Mouse (Mus musculus): ENCODE results near the gene Spdef.
A peak's percentile ranks its signal among the peaks of the same experiment; 100 is the strongest.

Gene Spdef

DNA sequence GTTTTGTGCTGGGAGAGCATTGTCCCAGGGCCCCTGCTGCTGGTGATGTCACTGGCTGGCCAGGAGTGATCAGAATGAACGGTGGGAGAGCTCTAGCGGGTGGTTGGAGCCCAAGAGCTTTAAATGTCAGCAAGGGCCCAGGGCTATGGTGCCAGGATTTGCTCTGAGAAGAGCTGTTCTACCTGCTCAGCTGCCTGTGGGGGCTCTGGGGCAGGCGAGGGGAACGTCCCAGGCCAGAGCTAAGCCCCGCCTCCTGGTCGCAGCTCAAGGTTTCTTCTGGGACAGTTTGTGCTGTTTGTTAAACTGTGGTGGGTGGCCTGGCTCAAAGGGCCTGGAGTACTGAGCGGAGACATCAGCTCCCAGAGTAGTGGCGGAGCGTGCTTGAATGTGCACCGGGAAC lies 3.3 kb downstream of the Spdef start:
- no peak for DNase-seq (ENCODE audit: low read depth, low spot score)

DNA sequence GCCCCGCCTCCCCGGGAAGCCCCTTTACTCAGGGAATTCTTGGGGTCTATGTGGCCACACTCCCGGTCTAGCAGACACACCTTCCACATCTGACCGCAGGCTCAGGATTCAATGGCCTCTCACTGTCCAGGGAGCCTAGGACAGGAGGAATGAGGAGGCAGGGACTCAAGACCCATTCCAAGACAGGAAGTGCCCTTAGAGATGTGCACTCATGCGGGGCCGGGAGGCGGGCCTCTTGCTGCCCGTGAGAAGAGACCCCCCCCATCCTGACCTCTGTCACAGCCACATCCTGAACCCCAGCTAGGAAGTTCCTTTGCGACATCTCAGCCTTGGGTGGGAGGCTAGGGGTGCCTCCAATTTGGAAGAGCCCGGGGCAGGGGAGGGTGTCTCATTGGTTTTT lies 3.7 kb downstream of the Spdef start:
- no peak for DNase-seq (ENCODE audit: low read depth, low spot score)

- DNase-seq (ENCODE audit: low read depth, low spot score) = no peak
Observed at GRCm38 (mm10) chr17:27724327-27724726, 4.4 kb downstream of the Spdef start.

DNA sequence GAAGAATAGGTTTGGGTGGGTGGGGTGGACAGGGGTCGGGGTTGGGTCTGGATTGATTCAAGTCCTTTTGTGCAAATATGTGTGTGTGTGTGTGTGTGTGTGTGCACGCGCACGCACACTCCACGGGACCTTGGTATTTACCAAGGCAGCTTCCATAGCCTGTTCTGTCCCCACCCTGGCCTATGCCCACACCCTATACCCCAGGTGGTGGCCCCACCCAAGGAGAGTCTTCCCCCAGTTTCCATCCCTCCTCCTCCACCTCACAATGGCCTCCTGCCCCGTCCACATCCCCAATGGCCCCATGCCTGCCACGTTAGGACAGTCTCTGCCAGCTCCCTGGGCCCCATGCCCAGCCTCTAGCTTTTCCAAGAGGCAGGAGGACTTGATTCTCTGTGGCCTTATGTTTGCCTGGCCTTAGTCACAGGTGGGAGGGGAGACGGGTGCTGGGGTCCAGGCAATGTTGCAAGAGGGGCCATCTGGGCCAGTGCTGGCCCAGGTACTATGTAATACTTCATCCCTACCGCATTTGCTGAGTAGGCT lies 7.6 kb downstream of the Spdef start:
- no peak for DNase-seq (ENCODE audit: low read depth, low spot score)

DNA sequence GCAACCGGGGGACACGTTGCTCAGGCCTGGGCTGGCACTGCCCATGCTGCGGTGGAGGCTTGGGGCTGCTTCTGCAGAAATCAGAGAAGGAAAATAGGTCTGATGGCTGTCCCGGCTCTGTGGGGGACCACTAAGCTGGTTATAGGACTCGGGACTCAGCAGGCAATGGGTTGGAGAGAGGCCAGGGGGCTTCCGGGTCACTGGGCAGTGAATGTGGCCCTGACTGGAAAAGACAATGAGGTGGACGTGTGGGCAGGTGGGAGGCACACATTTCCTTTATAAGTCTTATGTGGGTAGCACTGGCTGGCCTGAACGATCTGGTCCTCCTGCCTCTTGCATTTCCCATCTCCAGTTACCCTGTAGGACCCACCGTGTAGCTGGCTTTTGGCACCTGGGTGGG lies 8.4 kb downstream of the Spdef start:
- DNase-seq (ENCODE audit: low read depth, low spot score) = no peak

- no peak for DNase-seq (ENCODE audit: low read depth, low spot score)
Observed at GRCm38 (mm10) chr17:27719663-27720062, 9.1 kb downstream of the Spdef start.

DNA sequence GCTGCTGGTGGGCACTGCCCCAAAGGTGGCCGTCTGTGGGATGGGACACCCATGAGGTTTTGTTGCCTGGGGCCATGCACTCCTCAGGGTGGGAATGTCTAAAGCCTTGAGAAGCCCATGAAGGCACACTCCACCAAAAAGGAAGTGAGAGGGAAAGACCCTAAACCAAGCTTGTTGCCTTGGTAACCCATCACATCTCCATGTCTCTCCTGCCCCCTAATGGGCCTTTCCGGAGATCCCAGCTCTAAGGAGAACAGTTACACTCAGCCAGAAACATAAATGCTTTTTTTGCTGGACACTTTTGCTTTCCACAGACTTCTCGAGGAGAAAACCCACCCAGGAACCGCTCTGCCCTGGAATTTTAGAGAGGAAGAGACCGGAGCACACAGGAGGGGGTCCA lies 10.5 kb downstream of the Spdef start:
- no peak for DNase-seq (ENCODE audit: low read depth, low spot score)

DNA sequence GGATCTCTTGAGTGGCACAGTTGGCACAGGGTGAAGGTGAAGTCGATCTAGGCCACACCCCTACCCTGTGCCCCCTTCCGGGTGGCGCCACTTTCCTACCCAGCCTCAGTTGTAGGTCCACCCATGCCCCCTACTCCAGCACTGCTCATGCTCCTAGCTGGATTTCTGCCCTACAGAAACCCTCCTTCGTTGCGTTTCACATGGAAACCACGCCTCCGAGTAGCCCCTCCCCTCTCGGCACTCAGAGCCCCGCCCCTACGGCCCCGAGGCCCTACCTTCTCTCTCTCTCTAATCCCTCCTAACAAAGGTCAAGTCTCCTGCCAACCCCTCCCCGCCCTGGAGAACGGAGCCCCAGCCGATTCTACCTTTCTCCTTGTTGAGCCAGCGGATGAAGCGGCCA lies 12.0 kb downstream of the Spdef start:
- DNase-seq (ENCODE audit: low read depth, low spot score) = peak; percentile 30

- no peak for DNase-seq (ENCODE audit: low read depth, low spot score)
Observed at GRCm38 (mm10) chr17:27712832-27713231, 15.9 kb downstream of the Spdef start.

DNA sequence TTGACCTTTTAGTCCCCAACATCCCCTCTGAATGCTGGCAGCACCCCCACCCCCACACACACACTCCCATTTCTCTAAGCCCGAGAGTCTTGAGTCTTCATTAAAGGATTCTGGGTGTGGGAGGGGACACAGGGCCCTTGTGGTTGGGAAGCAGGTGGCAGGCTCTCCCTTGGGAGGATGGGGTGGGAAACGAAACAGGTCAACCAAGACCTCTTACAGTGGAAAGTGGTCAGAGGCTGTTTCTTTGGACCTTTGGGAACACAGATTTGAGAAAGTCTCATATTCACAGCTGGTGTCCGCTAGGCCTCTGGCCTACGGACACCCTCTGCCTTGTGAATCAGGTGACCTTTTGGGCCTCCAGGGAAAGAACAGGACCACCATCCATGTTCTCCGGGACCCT lies 19.1 kb downstream of the Spdef start:
- no peak for DNase-seq (ENCODE audit: low read depth, low spot score)

- DNase-seq (ENCODE audit: low read depth, low spot score) = peak; percentile 67
Observed at GRCm38 (mm10) chr17:27707954-27708661, 20.6 kb downstream of the Spdef start.

DNA sequence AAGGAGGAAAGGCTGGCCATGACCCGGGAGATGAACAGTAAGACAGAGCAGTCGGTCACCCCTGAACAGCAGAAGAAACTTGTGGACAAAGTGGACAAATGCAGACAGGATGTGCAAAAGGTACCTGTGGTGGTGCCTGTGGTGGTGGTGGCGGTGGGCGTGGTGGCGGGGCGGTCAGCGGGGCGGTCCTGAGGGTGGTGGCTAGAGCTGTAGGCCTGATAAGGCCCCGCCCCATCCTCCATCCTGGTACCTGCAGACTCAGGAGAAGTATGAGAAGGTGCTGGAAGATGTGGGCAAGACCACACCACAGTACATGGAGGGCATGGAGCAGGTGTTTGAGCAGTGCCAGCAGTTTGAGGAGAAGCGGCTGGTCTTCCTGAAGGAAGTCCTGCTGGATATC lies 23.1 kb downstream of the Spdef start:
- no peak for DNase-seq (ENCODE audit: low read depth, low spot score)

GRCm38 (mm10) chr17:27703961-27704621 lies 24.7 kb downstream of the Spdef start:
- peak; percentile 29 for DNase-seq (ENCODE audit: low read depth, low spot score)

DNA sequence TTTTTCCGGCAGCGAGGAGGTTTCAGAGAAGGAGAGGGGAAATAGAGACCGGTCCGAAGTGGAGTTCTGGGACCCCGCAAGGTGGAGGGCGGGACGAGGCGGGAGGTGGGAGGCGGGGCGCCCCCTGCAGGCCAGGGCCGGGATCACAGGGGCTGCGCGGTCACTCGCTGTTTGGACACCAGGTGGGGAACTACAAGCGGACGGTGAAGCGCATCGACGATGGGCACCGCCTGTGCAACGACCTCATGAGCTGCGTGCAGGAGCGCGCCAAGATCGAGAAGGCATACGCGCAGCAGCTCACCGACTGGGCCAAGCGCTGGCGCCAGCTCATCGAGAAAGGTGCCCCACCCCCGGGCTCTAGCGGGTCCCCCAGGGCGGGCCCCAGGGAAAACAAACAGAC lies 26.2 kb downstream of the Spdef start:
- peak; percentile 56 for DNase-seq (ENCODE audit: low read depth, low spot score)

GRCm38 (mm10) chr17:27701856-27702255 lies 26.9 kb downstream of the Spdef start:
- no peak for DNase-seq (ENCODE audit: low read depth, low spot score)

- no peak for DNase-seq (ENCODE audit: low read depth, low spot score)
Observed at GRCm38 (mm10) chr17:27700812-27701211, 27.9 kb downstream of the Spdef start.

DNA sequence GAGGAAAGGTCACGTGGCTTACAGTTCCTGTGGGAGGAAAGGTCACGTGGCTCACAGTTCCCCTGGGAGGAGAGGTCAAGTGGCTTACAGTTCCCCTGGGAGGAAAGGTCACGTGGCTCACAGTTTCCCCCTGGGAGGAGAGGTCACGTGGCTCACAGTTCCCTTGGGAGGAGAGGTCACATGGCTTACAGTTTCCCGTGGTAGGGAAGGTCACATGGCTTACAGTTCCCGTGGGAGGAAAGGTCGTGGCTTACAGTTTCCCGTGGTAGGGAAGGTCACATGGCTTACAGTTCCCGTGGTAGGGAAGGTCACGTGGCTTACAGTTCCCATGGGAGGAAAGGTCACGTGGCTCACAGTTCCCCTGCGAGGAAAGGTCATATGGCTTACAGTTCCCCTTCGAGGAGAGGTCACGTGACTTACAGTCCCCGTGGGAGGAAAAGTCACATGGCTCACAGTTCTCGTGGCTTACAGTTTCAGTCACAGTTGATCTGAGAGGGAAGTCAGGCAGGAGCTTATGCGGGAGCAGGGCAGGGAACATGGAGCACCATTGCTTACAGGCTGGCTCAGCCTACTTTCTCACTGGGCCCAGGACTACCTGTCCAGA lies 29.0 kb downstream of the Spdef start:
- DNase-seq (ENCODE audit: low read depth, low spot score) = no peak

- DNase-seq (ENCODE audit: low read depth, low spot score) = no peak
Observed at GRCm38 (mm10) chr17:27690993-27691693, 37.6 kb downstream of the Spdef start.

DNA sequence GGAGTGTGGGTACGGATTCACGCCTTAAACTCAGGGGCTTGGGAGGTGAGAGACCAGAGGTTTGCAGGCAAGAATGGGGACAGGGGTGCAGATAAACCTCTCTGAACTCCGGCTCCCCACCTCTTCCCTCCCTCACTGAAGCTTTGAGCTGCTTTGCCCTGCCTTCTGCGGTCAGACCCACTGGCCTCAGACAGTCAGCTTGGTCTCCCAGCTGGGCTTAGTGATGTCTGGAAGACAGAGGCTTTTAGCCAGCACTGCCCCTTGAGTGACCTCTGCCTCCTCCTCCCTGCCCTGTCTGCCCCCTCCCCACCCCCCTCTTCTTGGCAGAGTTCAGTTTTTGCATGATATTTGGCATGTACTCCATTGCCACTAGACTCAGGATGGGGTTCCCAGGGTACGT lies 42.4 kb downstream of the Spdef start:
- no peak for DNase-seq (ENCODE audit: low read depth, low spot score)

DNA sequence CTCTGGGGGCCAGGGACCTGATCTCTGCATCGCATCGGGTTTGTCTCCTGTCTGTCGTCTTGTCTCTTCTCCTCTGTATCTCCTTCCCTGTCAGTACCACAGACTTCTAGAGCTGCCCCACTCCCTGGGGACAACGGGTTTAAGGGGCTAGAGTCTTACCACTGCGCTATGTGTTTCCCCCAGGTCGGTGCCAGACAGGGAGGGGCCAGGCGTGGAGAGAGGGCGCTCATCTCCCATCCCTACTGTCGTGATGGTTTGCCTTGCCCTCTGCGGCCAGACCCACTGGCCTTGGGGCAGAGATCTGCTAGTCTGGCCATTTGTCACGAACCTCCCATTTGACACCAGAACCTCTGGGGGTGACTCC lies 43.2 kb downstream of the Spdef start:
- DNase-seq (ENCODE audit: low read depth, low spot score) = no peak

DNA sequence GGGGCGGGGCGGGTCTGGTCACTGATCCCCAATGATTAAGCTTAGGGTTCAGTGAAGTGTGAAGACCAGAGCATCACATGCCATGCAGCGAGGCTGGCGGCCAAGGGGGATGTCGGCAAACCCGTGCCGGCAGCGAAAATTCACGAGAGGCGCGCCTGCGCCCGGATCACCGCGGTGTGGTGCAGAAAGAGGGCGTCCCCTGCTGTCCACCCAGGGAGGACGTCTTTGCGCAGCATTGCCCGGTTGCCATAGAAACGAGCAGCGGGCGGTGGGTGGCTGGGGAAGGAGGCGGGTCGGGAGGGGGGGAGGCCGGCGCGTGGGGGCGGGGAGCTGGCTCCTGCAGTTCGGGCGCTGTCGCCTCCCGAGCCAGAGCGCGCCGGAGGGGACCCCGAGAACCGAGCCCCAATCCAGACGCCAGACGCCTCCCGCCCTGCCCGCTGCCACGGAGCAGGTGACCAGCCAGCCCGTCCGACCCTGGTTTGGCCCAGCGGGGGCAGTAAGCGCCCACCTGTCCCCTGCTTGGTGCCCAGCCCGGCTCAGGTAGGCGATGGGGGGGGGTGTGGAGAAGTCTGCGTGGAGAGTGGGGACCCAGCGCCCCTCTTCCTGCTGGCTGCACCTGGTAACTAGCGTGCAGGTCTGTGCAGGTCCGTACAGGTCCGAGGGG lies 43.7 kb downstream of the Spdef start:
- peak; percentile 78 for DNase-seq (ENCODE audit: low read depth, low spot score)
